Mouse (Mus musculus) retina, adult 2 months (tissue): ENCODE measurements around the gene Ppp1r36.
A peak's percentile ranks its signal among the peaks of the same experiment; 100 is the strongest.
"Not testable (repeated sequence)": the region's sequence is repeated elsewhere in the genome, so short reads cannot be mapped to it uniquely, and the experiment has no call there.

Experiments used
- DNase-seq: peaks from one replicate; pipeline ENCODE4 v3.0.0-alpha.2; 2012; ENCODE audit warnings: low read depth, low spot score

Ppp1r36 gene

DNA sequence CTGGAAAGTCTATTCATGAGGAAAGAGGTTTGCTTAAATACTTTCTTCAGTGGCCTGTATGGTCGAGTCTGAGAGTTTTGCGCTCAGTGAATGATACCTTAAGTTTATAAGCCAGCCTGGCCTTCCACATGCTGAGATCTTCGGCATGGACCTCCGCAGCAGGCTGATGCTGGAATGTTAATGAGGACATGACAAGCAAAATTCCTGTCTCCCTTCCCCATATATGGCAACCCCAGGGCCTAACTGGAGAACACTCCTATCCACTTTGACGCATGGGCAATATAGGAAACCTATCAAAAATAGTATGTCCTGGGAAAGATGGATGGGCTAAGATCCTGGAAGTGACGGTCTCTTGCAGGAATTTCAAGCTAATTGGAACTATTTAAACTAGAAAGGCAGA is 30.8 kb downstream of the Ppp1r36 start:
- no peak for DNase-seq

DNA sequence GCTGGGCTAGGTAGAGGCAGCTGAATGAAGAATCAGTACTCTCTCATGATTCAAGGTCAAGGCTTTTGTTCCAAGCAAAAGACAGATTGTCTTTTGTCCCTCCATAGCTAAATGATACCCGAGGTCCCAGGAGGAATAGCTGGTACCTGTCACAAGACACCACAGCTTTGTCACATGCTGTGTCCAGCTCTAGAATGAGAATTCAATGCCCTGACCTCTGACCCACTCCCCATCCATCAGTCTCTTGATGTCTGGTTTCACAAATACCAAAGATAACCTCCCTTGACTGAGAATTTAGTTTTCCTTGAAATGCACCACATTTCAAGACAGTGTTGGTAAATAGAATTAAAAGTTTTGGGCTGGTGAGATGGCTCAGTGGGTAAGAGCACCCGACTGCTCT is 34.9 kb downstream of the Ppp1r36 start:
- DNase-seq, result no peak

DNA sequence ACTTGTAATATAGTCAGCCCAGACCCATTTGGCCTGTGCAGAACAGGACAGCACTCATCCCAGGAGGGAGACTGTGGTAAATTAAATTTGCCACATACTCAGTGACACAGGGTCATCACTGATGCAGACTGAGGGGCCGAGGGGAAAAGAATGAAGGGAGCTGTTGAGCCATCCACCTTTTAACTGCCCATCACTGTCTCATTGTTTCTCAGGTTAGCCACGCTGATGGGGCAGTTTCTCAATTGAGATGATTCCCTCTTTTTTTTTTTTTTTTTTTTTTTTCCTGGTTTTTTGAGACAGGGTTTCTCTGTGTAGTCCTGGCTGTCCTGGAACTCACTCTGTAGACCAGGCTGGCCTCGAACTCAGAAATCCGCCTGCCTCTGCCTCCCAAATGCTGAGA is 41.1 kb downstream of the Ppp1r36 start:
- DNase-seq, result not testable (repeated sequence)

DNA sequence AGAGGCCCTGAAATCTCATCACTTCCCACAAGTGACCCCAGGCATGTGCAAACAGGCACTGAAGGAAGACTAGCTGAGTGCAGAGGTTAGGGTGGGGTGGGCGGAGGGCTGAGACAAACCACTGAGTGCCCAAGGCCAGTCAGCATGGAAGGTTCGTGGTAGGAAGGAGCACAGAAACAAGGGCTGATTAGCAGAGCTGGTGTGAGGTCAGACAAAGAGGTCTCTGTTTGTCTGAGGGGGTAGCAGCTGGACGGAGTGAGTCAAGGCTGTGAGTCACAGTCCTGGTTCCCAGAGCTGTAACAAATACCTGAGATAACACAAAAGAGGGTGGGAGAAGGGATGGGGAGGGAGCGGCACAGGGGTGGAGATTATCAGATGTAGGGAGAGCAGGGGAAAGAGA is 41.7 kb downstream of the Ppp1r36 start:
- DNase-seq, result no peak

DNA sequence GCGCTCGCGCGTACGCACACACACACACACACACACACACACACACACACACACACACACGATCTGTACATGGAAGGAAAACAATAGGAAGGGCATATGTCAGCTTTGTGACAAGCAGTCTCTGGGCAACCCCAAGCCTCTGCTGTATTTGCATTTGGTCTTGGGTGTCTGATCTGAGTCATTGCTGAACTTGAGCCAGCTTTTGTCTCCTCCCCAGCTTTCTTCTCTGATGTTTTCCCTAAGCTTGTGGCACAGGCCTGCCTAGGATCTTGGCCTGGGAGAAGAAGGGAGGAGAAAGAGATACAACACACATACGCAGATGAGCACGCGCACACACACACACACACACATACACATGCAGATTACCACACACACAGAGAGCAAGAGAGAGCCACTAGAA is 46.1 kb downstream of the Ppp1r36 start:
- DNase-seq, result no peak

DNA sequence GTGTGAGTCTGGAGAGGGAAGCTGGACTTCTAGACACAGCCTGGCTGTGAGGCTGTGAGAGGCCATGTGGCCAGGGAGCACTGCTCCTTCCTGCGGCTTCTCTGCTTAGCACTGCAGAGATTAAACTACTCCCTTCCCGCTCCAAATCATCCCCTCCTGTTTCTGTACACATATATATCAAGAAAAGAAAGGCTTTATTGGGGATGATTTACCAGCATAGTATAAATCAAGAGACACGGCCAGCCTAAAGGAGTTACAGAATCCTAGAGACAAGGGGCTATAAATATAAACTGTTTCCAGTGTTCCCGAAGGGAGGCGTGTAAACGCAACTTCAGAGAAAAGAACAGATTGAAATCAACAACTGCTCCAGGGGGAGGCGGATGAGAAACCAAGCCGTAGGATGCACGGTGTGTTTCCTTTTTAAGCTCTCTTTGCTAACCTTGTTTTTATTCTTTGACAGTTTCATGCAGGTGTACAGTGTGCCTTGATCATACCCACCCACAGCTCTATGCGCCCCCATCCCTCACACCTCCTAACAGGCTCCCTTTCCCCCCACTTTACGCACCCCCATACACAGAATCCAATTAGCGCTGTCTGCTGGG is 47.4 kb downstream of the Ppp1r36 start:
- no peak for DNase-seq

DNA sequence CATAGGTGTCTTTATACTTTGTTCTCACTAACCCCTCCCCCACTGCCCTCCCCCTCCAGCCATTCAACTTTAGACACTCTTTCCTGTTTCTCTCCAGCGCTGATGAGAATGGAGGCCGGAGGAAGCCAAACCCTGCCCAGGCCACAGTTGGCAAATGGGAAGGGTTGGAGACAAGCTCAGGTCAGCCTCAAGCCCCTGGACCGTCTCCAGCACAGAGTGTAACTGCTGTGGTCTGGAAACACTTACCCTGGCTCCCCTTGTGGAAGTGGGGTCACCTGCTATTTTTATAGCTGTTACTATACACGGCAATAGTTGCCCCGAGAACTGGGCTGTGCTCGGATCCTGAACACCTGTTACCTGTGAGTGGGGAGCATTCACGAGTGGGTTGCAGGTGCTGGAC is 49.3 kb downstream of the Ppp1r36 start:
- DNase-seq, result no peak

DNA sequence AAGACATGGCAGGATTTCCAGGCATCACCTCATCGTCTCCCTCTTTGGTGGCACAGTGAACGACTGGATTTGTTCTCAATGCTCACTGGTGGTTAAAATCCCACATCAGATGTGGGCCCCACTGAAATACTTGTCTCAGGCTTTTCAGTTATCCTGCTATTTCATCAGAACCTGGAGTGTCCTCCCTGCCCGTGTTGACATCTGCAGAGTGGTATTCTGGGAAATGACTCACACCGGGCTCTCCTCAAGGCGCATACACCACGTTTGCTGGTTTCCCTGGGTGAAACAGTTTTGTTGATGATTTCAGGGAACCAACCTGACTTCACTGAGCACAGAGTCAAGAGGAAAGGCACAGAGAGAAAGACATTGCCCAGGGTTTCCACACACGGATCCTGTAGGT is 49.9 kb downstream of the Ppp1r36 start:
- no peak for DNase-seq

DNA sequence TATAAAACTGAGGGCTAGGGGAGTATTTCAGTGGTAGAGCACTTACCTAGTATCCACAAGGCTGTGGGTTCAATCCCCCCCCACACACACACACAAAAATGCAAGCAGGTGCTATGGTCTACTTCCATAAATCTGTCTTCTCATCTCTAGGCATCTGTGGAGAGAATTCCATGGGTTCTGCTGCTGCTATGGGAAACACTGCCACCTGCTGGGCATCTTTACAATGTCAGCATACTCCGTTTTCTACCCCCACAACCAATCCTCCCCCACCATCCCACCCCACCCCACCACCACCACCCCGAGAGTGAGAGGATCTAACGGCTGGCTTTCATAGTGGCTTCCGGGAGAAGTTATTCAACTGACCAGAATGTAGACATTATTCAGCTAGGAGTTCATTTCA is 54.7 kb downstream of the Ppp1r36 start:
- DNase-seq, result peak; percentile 47

DNA sequence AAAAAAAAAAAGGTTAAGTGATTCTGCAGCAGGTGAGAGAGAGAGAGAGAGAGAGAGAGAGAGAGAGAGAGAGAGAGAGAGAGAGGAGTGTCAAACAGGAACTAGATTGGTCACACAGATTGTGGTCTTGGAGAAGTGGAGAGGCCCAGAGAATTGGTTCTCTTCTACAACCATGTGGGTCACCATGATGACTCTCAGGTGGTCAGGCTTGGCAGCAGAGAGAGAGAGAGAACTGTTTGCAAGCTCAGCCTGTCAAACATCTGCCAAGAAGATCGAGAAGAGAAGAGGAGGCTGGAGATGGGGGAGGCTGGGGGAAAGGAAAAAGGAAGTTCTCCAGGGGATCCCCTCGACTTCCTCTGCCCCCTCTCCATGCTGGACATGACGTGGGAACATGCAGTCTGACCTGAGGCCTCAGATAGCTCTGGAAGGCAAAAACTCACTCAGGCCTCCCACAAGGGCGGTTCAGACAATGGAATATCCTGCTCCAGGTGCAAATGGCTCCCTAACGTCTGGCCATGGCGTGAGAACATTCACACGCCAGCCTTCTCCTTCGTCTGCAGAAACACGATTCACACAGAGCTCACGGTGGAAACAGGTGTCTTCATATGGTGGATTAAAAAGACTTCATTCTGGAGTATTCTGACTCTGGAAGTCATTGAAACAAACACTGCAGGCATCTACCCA is 56.4 kb downstream of the Ppp1r36 start:
- DNase-seq, result no peak

DNA sequence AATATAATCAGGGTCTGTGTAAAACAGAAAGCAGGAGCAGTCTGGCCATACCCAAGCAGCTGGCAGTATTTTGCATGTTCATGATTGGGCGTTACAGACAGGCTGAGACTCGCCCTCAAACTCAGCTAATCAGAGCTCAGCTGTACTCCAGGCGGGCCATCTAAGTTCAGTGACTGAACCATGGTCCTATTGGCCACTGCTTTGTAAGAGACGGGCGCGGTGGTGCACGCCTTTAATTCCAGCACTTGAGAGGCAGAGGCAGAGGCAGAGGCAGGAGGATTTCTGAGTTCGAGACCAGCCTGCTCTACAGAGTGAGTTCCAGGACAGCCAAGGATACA is 56.9 kb downstream of the Ppp1r36 start:
- no peak for DNase-seq

DNA sequence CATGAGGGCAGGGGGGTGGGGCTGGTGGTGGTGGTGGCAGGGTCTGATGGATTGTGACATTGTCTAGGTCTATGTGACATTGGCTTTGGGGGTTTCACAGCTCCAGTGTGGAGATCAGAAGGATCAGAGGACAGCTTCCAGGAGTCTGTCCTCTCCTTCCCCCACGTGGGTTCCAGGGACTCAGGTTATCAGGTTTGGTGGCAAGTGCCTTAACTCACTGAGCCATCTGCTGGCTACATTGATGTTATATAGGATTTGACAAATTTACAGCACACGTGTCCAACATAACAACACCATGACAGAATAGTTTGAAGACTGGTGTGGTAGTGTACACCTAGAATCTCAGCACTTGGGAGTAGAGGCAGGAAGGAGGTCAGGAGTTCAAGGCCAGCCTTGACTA is 57.5 kb downstream of the Ppp1r36 start:
- no peak for DNase-seq

DNA sequence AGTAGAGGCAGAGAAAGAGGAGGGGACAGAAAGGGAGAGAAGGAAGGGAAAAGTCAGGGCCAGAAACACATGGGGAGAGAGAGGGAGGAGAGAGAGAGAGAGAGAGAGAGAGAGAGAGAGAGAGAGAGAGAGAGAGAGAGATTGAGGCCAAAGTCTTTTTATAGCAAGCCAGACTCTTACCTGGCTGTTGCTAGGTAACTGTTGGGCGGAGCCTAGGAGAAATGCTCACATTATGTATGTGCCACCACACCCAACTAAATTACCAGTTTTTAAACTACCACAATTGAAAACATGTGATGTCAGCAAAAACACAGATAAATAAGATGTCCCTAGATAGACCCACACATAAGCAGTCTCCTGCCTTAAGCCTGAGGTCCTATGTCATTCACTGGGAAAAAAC is 58.8 kb downstream of the Ppp1r36 start:
- no peak for DNase-seq

DNA sequence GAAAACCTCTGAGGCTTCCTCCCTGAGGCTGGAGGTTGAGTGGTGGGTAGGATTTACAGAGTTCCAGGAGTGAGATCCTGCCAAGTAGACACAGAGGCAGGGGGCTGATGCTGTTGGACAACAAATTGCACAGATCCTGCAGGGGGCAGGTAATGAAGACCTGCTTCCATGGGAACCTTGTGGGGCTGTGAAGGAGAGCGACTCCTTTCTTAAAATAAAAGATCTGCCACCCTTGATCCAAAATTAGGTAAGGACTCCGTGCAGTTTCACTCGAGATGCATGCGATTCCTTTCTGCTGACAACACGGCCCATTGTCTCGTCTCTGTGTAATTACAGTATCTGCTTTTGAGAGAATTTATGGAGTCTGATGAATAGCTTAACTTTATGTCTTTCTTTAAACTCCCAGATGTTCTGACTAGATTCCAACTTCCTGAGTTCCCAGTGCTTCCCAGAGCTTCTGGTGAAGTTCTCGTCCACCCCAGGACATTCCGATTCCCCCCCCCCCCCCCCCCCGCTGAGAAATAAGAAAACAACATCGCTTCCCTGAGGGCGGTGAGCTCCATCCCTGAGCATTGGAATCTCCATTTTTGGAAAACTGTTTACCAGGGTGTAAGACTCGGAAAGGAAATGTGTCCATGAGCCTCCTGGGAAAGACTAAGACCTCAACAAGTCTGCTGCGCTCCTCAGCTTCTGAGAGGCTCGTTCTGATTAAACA is 61.1 kb downstream of the Ppp1r36 start:
- no peak for DNase-seq

DNA sequence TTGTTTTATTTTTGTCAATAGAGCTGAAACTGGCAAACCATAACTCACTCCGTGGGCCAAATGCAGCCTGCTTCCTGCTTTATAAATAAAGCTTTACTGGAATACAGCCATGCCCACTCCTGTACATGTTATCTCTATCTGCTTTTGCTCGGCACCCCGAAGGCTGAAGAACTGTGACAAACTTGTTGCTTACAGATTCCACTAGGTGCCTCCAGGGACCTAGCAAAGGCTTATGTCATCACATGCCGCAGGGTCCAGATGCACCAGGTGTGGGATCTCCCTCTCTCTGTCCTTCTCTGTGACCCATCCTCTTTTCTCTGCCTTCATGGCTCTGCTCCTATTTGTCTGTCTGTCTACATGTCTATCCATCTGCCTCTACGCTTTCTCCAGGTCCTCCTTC is 61.8 kb downstream of the Ppp1r36 start:
- DNase-seq, result no peak

DNA sequence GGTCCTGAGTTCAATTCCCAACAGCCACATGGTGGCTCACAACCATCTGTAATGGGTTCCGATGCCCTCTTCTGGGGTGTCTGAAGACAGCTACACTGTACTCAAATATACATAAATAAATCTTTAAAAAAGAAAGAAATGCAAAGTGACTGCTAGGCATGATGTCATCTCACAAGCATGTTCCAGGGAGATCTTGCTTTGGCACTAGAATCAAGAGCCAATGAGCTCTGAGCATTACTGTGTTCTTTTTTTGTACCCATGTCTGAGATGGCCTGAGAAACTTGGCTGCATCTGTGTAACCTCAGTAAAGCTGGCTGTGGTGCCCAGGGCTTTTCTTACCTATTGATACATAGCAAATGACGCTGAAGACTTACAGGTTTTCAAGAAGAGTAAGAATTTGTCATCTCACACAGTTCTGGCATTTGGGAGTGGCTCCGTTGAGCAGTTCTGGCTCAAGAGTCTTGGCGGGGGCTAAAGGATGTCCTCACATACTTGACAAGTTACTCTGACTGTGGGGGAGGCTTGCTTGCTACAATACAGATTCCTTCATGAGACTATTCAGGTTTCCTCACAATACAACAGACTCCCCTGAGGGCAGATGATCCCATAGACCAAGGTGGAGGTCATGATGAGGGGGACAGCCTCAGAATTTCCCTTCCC is 62.6 kb downstream of the Ppp1r36 start:
- DNase-seq, result no peak

DNA sequence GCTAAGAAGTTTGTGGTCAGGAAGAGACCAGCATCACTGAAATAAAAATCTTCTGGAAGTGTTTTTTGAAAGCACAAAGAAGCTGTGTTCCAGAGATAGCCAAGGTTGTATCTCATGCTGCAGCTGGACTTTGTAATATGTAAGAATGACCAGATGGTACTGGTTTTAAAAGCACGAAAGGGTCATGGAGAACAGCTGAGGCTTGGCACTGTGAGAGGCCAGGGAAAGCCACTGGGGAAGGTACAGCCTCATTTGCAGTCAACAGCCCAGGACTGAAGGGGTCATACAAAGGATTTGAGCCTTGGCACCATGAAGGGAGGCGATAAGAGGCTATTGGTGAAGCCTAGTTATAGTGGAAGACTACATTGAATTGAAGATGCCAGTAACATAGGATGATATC is 65.1 kb downstream of the Ppp1r36 start:
- DNase-seq, result no peak

DNA sequence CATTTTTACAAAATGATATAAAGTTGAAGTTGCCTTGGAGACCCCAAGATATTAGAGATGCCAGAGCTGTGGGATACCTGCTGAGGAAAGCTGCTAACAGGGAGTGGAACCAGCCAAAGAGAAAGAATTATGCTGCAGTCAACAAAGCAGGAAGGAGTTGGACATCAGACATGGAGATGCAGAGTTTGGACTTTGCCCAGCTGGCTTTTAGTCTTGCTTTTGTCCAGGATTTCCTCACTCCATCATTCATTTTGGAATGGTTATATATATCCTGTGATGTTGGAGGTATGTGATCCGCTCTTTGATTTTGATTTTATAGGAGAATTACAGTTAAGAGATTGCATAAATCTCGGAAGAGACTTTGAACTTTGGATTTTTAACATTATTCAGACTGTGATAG is 65.6 kb downstream of the Ppp1r36 start:
- no peak for DNase-seq

DNA sequence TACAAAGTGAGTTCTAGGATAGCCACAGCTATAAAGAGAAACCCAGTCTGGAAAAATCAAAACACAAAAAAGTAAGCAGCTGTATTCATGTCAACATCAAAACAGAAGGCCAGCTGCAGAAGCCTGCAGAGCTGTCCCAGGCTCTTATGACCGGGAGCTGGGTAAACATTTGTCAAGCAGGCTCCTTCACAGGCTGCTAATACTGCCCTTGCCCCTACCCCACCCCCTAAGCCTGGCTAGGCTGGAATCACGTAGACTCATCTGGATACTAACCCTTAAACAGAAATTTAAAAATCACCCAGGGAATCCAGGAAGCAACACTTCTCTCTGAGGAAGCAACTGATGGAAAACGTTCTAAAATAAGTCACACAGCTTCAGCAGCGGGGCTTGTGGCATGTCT is 67.5 kb downstream of the Ppp1r36 start:
- no peak for DNase-seq

DNA sequence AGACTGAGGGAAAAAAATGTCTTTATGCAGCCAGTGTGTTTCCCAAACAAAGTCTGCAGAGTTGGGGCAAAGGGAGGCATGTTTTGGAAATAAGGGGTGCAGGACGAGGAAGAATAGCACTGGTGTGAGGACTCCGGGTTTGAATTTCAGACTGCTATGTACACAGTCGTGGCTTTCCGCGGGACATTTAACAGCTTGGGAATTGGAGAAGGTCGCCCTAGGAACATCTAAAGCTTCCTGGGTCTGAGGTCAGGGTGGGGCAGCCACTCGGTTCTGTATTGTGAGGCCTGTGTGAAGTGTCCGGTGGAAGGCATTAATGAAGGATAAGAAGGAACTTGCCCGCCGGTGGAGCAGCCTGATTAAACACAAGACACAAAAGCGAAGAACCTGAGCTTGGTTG is 68.0 kb downstream of the Ppp1r36 start:
- DNase-seq, result no peak

DNA sequence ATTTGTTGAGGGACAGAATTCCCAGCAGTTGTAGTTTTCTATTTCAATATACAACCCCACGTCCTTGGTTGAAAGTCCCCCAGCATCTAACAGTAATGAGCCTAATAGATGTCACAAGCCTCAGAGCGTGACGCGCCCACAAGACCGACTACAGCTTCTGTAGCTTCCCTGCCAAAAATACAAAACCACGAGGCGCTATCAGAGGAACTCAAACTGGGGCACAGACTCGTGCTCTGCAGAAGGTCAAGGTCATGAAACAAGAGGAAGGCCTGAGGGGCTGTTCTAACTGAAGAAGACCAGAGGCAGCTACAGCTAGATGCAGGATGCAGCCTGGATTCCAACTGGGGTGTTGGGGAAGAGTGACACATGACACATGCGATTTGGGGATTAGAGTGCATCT is 69.6 kb downstream of the Ppp1r36 start:
- no peak for DNase-seq
